Mouse (Mus musculus): Measurements from ENCODE around the gene L3hypdh. TPM values are rescaled to one million over a fixed set of nuclear protein-coding genes. Genes with fewer than 3 reads are reported as not detected.

Gene L3hypdh
- total RNA-seq, 1 experiment from 2014 or later = 4.0 TPM

Other genes starting within 250 kb of the L3hypdh start
- 0.19 TPM in 1 of 2 replicates, not detected in the other for gene Gpr135, start 14.3 kb downstream of the L3hypdh start, total RNA-seq (2017)
- 23.4 and 43.1 TPM in 2 replicates for gene Jkamp, start 150 bp upstream of the L3hypdh start, total RNA-seq (2017)
- gene Ccdc175, start 99.6 kb upstream of the L3hypdh start, total RNA-seq (2017) = not detected in 2 replicates